Mouse (Mus musculus) liver, embryonic 11.5 days (tissue): ENCODE results near the gene Plin5. TPM values are rescaled to one million over a fixed set of nuclear protein-coding genes. Genes with fewer than 3 reads are reported as not detected.

Experiments
- ATAC-seq: fragments of 200-750 bp; cut with Nextera tagmentation; replicated peaks from 2 replicates; pipeline ENCODE4 v1.8.0; 2017; ENCODE audit warnings: moderate number of reproducible peaks, mild to moderate bottlenecking, moderate TSS enrichment, moderate library complexity; ENCODE audit not compliant: low FRiP score
- DNase-seq: peaks from one replicate; pipeline ENCODE4 v3.0.0-alpha.2; 2017; ENCODE audit warnings: low spot score
- H3K27ac ChIP-seq: fragments of 300-500 bp; sonication (generic); 2 replicates; pipeline ENCODE4 v1.5.1; 2014; ENCODE audit warnings: mild to moderate bottlenecking, low read depth, low read length, control low read depth
- H3K27me3 ChIP-seq: fragments of 300-500 bp; sonication (generic); replicated peaks from 2 replicates; pipeline ENCODE4 v1.6.1; 2014; ENCODE audit warnings: low read length, mixed read lengths; ENCODE audit not compliant: control insufficient read depth, insufficient read depth
- H3K36me3 ChIP-seq: fragments of 300-500 bp; sonication (generic); 2 replicates; pipeline ENCODE4 v1.6.1; 2014; ENCODE audit warnings: mild to moderate bottlenecking, low read length, moderate library complexity, mixed read lengths; ENCODE audit not compliant: control insufficient read depth, insufficient read depth
- H3K4me1 ChIP-seq: fragments of 300-500 bp; sonication (generic); replicated peaks from 2 replicates; pipeline ENCODE4 v1.6.1; 2014; ENCODE audit warnings: low read length, mixed read lengths; ENCODE audit not compliant: control insufficient read depth, insufficient read depth
- H3K4me2 ChIP-seq: fragments of 300-500 bp; sonication (generic); 2 replicates; pipeline ENCODE4 v1.6.1; 2014; ENCODE audit warnings: mild to moderate bottlenecking, control low read depth, moderate library complexity
- H3K4me3 ChIP-seq: fragments of 300-500 bp; sonication (generic); 2 replicates; pipeline ENCODE4 v1.5.1; 2014; ENCODE audit warnings: low read depth, low read length, control low read depth
- H3K9ac ChIP-seq: fragments of 300-500 bp; sonication (generic); 2 replicates; pipeline ENCODE4 v1.6.1; 2014; ENCODE audit warnings: low read depth, low read length, control low read depth
- H3K9me3 ChIP-seq: fragments of 300-500 bp; sonication (generic); 2 replicates; pipeline ENCODE4 v1.6.1; 2016; ENCODE audit warnings: low read length, inconsistent platforms, mixed read lengths; ENCODE audit not compliant: control insufficient read depth
- WGBS: fragments of 180-500 bp; shearing (Covaris S2); extraction: QIAGEN DNeasy Blood & Tissue Kit; methylation state at CpG from one replicate; pipeline ENCODE4 v1.1.7; 2014; 5-methylcytosine and 5-hydroxymethylcytosine counted together
- polyA plus RNA-seq: library from polyadenylated mRNA; unstranded; fragments of >200 nt; fragmentation: Nextera tagmentation; extraction: Ambion mirVana; gene quantifications from 2 replicates; pipeline ENCODE4 v1.2.1, GENCODE M21; 2014

The Plin5 gene
- polyA plus RNA-seq, 1 experiment from 2014 or later = 0.43 TPM

- ATAC-seq (no peak), DNase-seq (no peak)
- Histone ChIP-seq H3K27ac (no peak overlapping the region), H3K4me1 (peaks cover 10% of the 10 kb centered on the region; the same call in 1 of the 2 replicates), H3K9me3 (no peaks in the 10 kb centered on the region), H3K4me2 (no peak overlapping the region; the same call in 1 of the 2 replicates), H3K36me3 (no peaks in the 10 kb centered on the region), H3K27me3 (peaks cover 39% of the 10 kb centered on the region), H3K4me3 (no peak overlapping the region), H3K9ac (no peak overlapping the region)
- 64% methylated on average over 10 of the region's 10 CpGs for whole genome bisulfite sequencing
Observed at GRCm38 (mm10) chr17:56116193-56116592, 1.2 kb downstream of the Plin5 start.

- H3K27me3 ChIP-seq = peaks cover 9% of the 10 kb centered on the region; the same call in 1 of the 2 replicates
- H3K4me1 ChIP-seq = peaks cover 6% of the 10 kb centered on the region; the same call in 1 of the 2 replicates
- no peak overlapping the region for H3K4me3 ChIP-seq
- no peak overlapping the region for H3K4me2 ChIP-seq
- H3K9ac ChIP-seq = no peak overlapping the region
- DNase-seq = no peak
- H3K27ac ChIP-seq = no peak overlapping the region
- no peaks in the 10 kb centered on the region for H3K36me3 ChIP-seq
- 63% methylated on average over 3 of the region's 3 CpGs for WGBS
- no peak for ATAC-seq
- no peaks in the 10 kb centered on the region for H3K9me3 ChIP-seq
Observed at GRCm38 (mm10) chr17:56112743-56113142, 4.7 kb downstream of the Plin5 start.

GRCm38 (mm10) chr17:56111864-56112263, 5.5 kb downstream of the Plin5 start:
- Histone ChIP-seq H3K27me3 (peaks cover 3% of the 10 kb centered on the region; the same call in 1 of the 2 replicates), H3K9me3 (no peaks in the 10 kb centered on the region), H3K36me3 (no peaks in the 10 kb centered on the region), H3K4me1 (no peaks in the 10 kb centered on the region), H3K27ac (no peak overlapping the region), H3K9ac (no peak overlapping the region), H3K4me2 (no peak overlapping the region), H3K4me3 (no peak overlapping the region)
- DNase-seq (peak; percentile 55), ATAC-seq (peak; percentile 27; the same call in 1 of the 2 replicates)
- WGBS = 43% methylated on average over 5 of the region's 5 CpGs

- 70% methylated on average over 1 of the region's 1 CpGs for WGBS
- Histone ChIP-seq H3K27me3 (peaks cover under 1% of the 10 kb centered on the region; the same call in 1 of the 2 replicates), H3K4me3 (no peak overlapping the region), H3K4me1 (no peaks in the 10 kb centered on the region), H3K36me3 (no peaks in the 10 kb centered on the region), H3K9me3 (no peaks in the 10 kb centered on the region), H3K4me2 (no peak overlapping the region), H3K9ac (no peak overlapping the region), H3K27ac (no peak overlapping the region)
- ATAC-seq (no peak), DNase-seq (no peak)
Observed at GRCm38 (mm10) chr17:56111021-56111420, 6.4 kb downstream of the Plin5 start.

- Histone ChIP-seq H3K4me2 (no peak overlapping the region), H3K9me3 (no peaks in the 10 kb centered on the region), H3K4me3 (no peak overlapping the region), H3K36me3 (no peaks in the 10 kb centered on the region), H3K27me3 (no peaks in the 10 kb centered on the region; the same call in 1 of the 2 replicates), H3K27ac (no peak overlapping the region), H3K4me1 (no peaks in the 10 kb centered on the region), H3K9ac (no peak overlapping the region)
- WGBS = 61% methylated on average over 4 of the region's 4 CpGs
- ATAC-seq = no peak
- no peak for DNase-seq
Observed at GRCm38 (mm10) chr17:56110571-56110970, 6.8 kb downstream of the Plin5 start.

GRCm38 (mm10) chr17:56109219-56110051, 8.0 kb downstream of the Plin5 start, which contains the start of gene Plin4:
Gene Plin4 (minus strand): TSS chr17:56109803.
- DNase-seq = no peak
- Histone ChIP-seq H3K4me2 (no peak within 1 kb of the TSS), H3K9ac (no peak within 1 kb of the TSS), H3K36me3 (no peaks in the 10 kb centered on the region), H3K4me3 (no peak within 1 kb of the TSS), H3K27me3 (no peaks in the 10 kb centered on the region), H3K27ac (no peak within 1 kb of the TSS), H3K9me3 (no peaks in the 10 kb centered on the region), H3K4me1 (no peaks in the 10 kb centered on the region)
- no peak for ATAC-seq
- WGBS = 51% methylated on average over 10 of the region's 10 CpGs

- ATAC-seq (no peak), DNase-seq (no peak)
- Histone ChIP-seq H3K4me3 (no peak overlapping the region), H3K36me3 (no peaks in the 10 kb centered on the region), H3K9ac (no peak overlapping the region), H3K4me1 (no peaks in the 10 kb centered on the region), H3K27ac (no peak overlapping the region), H3K9me3 (no peaks in the 10 kb centered on the region), H3K27me3 (no peaks in the 10 kb centered on the region), H3K4me2 (no peak overlapping the region)
- WGBS = 83% methylated on average over 6 of the region's 6 CpGs
Observed at GRCm38 (mm10) chr17:56108334-56109044, 8.9 kb downstream of the Plin5 start.

- ATAC-seq (no peak), DNase-seq (no peak)
- Histone ChIP-seq H3K4me3 (no peak overlapping the region), H3K4me2 (no peak overlapping the region), H3K4me1 (no peaks in the 10 kb centered on the region), H3K27ac (no peak overlapping the region), H3K36me3 (peaks cover 2% of the 10 kb centered on the region; the same call in 1 of the 2 replicates), H3K9ac (no peak overlapping the region), H3K9me3 (no peaks in the 10 kb centered on the region), H3K27me3 (no peaks in the 10 kb centered on the region)
- WGBS = 61% methylated on average over 2 of the region's 2 CpGs
Observed at GRCm38 (mm10) chr17:56107736-56108135, 9.7 kb downstream of the Plin5 start.
